Mouse (Mus musculus) neural tube, embryonic 14.5 days (tissue): ENCODE measurements around the gene Pemt. TPM values are rescaled to one million over a fixed set of nuclear protein-coding genes. Genes with fewer than 3 reads are reported as not detected.
A peak's percentile ranks its signal among the peaks of the same experiment; 100 is the strongest.

ENCODE experiments used
- ATAC-seq: fragments of 200-750 bp; cut with Nextera tagmentation; 2 replicates; pipeline ENCODE4 v1.8.0; 2017; ENCODE audit warnings: low read depth, mild to moderate bottlenecking, moderate TSS enrichment, moderate library complexity
- H3K27ac ChIP-seq: fragments of 300-500 bp; sonication (generic); 2 replicates; pipeline ENCODE4 v1.5.1; 2014; ENCODE audit warnings: low read depth, mild to moderate bottlenecking, control low read depth, low read length, moderate library complexity, mixed read lengths
- H3K27me3 ChIP-seq: fragments of 300-500 bp; sonication (generic); 2 replicates; pipeline ENCODE4 v1.6.1; 2014; ENCODE audit warnings: low read length; ENCODE audit not compliant: control insufficient read depth, insufficient read depth
- H3K36me3 ChIP-seq: fragments of 300-500 bp; sonication (generic); 2 replicates; pipeline ENCODE4 v1.6.1; 2014; ENCODE audit warnings: low read length, mixed read lengths; ENCODE audit not compliant: control insufficient read depth, insufficient read depth
- H3K4me1 ChIP-seq: fragments of 300-500 bp; sonication (generic); 2 replicates; pipeline ENCODE4 v1.6.1; 2014; ENCODE audit warnings: low read length; ENCODE audit not compliant: control insufficient read depth, insufficient read depth
- H3K4me2 ChIP-seq: fragments of 300-500 bp; sonication (generic); 2 replicates; pipeline ENCODE4 v1.6.1; 2014; ENCODE audit warnings: mild to moderate bottlenecking, low read depth, low read length, control low read depth
- H3K4me3 ChIP-seq: fragments of 300-500 bp; sonication (generic); 2 replicates; pipeline ENCODE4 v1.5.1; 2014; ENCODE audit warnings: low read depth, low read length, control low read depth, mixed read lengths
- H3K9ac ChIP-seq: fragments of 300-500 bp; sonication (generic); replicated peaks from 2 replicates; pipeline ENCODE4 v1.6.1; 2014; ENCODE audit warnings: low read depth, mild to moderate bottlenecking, control low read depth, low read length, mixed read lengths
- H3K9me3 ChIP-seq: fragments of 300-500 bp; sonication (generic); 2 replicates; pipeline ENCODE4 v1.6.1; 2016; ENCODE audit warnings: low read length; ENCODE audit not compliant: control insufficient read depth
- WGBS: fragments of 180-500 bp; shearing (Covaris S2); extraction: QIAGEN DNeasy Blood & Tissue Kit; methylation state at CpG from one replicate; pipeline ENCODE4 v1.1.7; 2014; 5-methylcytosine and 5-hydroxymethylcytosine counted together
- polyA plus RNA-seq: library from polyadenylated mRNA; unstranded; fragments of >200 nt; fragmentation: Nextera tagmentation; extraction: Ambion mirVana; gene quantifications from 2 replicates; pipeline ENCODE4 v1.2.1, GENCODE M21; 2014

The Pemt gene
- polyA plus RNA-seq, 1 experiment from 2014 or later = 9.3 TPM

DNA sequence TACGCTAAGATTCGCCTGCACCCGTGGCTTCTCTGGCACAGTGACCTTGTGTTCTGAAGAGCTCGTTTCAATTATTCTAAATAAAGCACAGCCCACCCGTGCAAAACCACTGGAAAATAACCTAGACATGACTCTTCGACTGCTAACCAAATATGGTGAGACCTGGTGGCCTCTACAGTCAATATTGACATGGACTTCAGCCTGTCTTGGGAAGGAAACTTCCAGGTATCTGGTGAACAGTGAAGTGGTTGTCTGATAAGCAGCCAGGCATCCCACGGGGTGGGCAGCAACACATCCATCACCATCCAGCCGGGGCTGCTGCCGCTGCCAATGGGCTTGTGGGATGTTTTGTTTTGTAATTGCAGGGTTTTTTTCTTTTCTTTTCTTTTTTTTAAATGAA, 52.0 kb downstream of the Pemt start:
- no peak overlapping the region for H3K4me2 ChIP-seq
- no peaks in the 10 kb centered on the region for H3K36me3 ChIP-seq
- H3K4me3 ChIP-seq = no peak overlapping the region
- no peak for ATAC-seq
- no peak overlapping the region for H3K9ac ChIP-seq
- H3K27ac ChIP-seq = no peak overlapping the region
- H3K27me3 ChIP-seq = no peaks in the 10 kb centered on the region
- H3K4me1 ChIP-seq = no peaks in the 10 kb centered on the region
- H3K9me3 ChIP-seq = no peaks in the 10 kb centered on the region
- 73% methylated on average over 9 of the region's 9 CpGs for WGBS

DNA sequence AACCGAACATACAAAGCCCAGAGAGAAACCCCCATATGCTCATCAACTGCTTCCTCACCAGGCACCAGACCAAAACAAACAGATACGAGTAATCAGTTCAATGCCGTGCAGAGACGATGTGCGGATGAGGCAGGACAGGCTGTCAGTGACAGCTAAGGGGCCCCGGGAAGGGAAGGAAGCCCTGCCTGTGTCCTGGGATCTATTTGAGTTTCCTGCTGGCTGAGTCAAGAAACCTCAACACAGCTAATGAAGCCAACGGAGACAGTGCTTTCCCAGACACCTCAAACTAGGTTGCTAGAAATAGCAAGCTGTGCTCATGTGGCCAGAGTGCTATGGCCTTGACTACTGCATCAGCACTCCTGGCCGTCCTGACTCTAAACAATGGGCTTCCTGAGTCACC, 54.9 kb downstream of the Pemt start:
- H3K4me3 ChIP-seq = no peak overlapping the region
- no peaks in the 10 kb centered on the region for H3K4me1 ChIP-seq
- no peaks in the 10 kb centered on the region for H3K36me3 ChIP-seq
- no peak overlapping the region for H3K9ac ChIP-seq
- H3K27me3 ChIP-seq = no peaks in the 10 kb centered on the region
- no peaks in the 10 kb centered on the region for H3K9me3 ChIP-seq
- no peak overlapping the region for H3K4me2 ChIP-seq
- 79% methylated on average over 8 of the region's 8 CpGs for WGBS
- no peak overlapping the region for H3K27ac ChIP-seq
- no peak for ATAC-seq

DNA sequence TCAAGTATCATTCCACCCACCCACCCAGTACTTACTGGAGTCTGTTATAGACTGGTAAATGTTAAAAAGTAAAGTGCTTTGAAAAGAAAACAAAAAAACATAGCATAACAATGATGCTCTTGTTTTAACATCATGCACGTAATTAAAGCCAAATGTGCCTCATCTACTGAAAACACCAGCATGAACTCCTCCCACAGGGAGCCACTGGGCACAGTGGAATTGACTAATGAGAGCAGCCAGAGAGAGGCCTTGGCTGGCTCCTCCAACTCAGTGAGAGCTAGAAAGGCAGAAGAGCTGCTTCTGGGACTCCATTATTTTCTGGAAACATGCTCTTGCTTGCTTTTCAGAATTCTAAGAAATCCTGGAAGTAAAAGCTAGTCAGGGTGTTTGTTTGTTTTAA, 56.9 kb downstream of the Pemt start:
- no peaks in the 10 kb centered on the region for H3K27me3 ChIP-seq
- no peak overlapping the region for H3K27ac ChIP-seq
- ATAC-seq = no peak
- no peaks in the 10 kb centered on the region for H3K36me3 ChIP-seq
- no peaks in the 10 kb centered on the region for H3K4me1 ChIP-seq
- H3K9ac ChIP-seq = no peak overlapping the region
- 74% methylated on average over 1 of the region's 1 CpGs for WGBS
- H3K4me2 ChIP-seq = no peak overlapping the region
- H3K9me3 ChIP-seq = no peaks in the 10 kb centered on the region
- H3K4me3 ChIP-seq = no peak overlapping the region

DNA sequence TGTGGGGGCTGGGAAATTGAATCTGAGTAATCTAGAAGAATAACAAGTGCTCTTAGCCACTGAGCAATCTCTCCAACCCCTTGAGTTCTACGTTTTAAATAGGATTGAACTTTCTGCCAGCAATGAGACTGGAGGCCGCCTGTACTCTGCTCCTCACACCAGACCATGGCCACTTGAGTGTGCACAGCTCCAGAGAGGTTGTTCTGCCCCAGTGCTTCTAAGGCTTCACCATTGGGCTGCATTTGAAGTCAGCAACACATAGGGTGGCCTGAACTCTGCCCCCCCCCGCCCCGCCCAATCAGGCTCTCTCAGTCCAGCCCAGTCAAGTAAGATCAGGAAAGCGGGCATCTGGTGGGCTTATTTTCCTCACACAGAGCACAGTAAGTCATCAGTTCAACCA, 68.5 kb downstream of the Pemt start:
- WGBS = 83% methylated on average over 5 of the region's 5 CpGs
- H3K9me3 ChIP-seq = no peaks in the 10 kb centered on the region
- no peaks in the 10 kb centered on the region for H3K27me3 ChIP-seq
- no peak for ATAC-seq
- no peaks in the 10 kb centered on the region for H3K36me3 ChIP-seq
- H3K4me2 ChIP-seq = no peak overlapping the region
- no peaks in the 10 kb centered on the region for H3K4me1 ChIP-seq
- no peak overlapping the region for H3K4me3 ChIP-seq
- no peak overlapping the region for H3K27ac ChIP-seq
- H3K9ac ChIP-seq = no peak overlapping the region

DNA sequence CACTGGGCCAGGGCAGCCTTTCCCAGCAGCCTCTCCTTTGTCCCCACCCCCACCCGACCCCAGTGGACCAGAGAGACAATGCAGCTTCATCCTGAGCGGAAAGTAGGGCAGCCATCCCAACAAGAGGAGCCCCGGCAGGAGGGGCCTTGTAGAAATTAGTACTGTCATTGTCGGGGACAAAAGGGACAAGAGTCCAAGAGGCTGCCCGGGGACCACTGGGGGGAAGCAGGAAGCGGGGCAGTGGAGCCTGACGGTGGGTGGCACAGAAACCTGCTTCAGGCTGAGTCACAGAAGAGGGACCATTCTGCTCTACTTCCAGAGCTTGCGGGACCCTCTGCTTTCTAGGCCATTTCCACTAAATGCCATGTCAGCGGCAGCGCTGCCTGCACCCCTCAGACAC, 71.0 kb downstream of the Pemt start:
- WGBS = 17% methylated on average over 10 of the region's 10 CpGs
- Histone ChIP-seq H3K4me2 (no peak overlapping the region), H3K27ac (no peak overlapping the region), H3K9me3 (no peaks in the 10 kb centered on the region), H3K27me3 (no peaks in the 10 kb centered on the region), H3K4me1 (no peaks in the 10 kb centered on the region), H3K9ac (no peak overlapping the region), H3K36me3 (no peaks in the 10 kb centered on the region), H3K4me3 (no peak overlapping the region)
- no peak for ATAC-seq

DNA sequence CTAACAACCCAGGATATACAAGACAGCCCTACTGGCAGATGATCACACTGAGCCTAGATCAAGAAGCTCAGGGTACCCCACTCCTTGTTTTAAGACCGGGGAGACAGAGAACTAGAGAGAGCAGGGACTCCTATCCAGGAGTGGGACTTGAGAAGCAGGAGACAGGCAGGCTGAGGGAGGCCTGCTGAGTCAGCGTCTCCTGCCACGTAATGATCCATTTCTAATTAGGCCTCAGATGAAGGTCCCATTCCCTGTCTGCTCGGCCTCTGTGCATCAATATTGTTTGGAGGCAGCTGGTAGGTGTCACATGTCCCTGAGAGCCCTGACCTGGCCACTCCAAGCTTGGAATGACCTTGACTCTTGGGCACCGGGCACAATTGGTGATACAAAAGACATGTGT, 72.9 kb downstream of the Pemt start:
- no peak for ATAC-seq
- 74% methylated on average over 5 of the region's 5 CpGs for WGBS

DNA sequence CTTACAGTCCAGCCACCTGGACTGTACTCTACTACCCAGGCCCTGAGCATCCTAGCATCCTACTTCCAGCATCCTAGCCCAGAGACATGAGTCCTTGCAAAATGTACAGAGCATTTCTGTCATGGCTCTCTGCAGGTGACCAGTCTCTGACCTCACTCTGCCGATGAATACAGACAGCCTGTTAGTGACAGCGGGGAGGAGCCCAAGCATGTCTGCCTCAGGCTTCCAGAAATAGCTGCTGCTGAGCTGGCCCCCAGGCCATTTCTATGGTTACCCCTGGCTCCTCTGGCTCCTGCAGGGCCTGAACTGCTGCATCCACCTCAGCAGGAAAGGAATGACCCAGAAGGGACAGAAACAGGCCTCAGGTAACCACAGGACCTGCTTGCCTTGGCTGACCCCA, 74.6 kb downstream of the Pemt start:
- Histone ChIP-seq H3K9ac (no peak overlapping the region), H3K36me3 (no peaks in the 10 kb centered on the region), H3K27me3 (no peaks in the 10 kb centered on the region), H3K27ac (no peak overlapping the region), H3K4me3 (no peak overlapping the region), H3K4me2 (no peak overlapping the region), H3K9me3 (no peaks in the 10 kb centered on the region), H3K4me1 (no peaks in the 10 kb centered on the region)
- no peak for ATAC-seq
- 51% methylated on average over 2 of the region's 2 CpGs for WGBS

More for the DNA sequence above, 72.9 kb downstream of the Pemt start:
- Histone ChIP-seq H3K4me1 (no peaks in the 10 kb centered on the region), H3K36me3 (no peaks in the 10 kb centered on the region), H3K9ac (no peak overlapping the region), H3K27me3 (no peaks in the 10 kb centered on the region), H3K4me3 (no peak overlapping the region), H3K4me2 (no peak overlapping the region), H3K27ac (no peak overlapping the region), H3K9me3 (no peaks in the 10 kb centered on the region)

DNA sequence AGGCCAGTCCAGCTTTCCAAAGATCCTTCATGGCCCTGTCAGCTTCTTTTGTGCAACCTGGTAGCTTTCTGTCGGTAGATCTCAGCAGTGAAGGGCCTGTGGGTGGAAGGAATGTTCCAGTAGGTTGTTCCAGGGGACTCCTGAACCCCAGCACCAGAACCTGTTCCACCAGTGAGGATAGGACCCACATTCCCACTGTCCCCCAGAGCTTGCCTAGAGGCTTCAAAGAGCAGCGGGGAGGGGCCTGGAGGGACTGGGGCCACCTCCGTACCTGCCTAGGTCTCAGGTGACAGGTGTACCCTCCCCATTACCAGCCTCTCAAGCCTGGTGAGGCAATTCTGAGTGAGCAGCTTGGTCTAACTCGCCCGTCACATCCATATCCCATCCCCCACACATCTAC, 75.5 kb downstream of the Pemt start:
- Histone ChIP-seq H3K27me3 (no peaks in the 10 kb centered on the region), H3K4me1 (no peaks in the 10 kb centered on the region), H3K36me3 (no peaks in the 10 kb centered on the region), H3K4me2 (no peak overlapping the region), H3K9ac (no peak overlapping the region), H3K4me3 (no peak overlapping the region), H3K9me3 (no peaks in the 10 kb centered on the region), H3K27ac (no peak overlapping the region)
- WGBS = 89% methylated on average over 5 of the region's 5 CpGs
- no peak for ATAC-seq

DNA sequence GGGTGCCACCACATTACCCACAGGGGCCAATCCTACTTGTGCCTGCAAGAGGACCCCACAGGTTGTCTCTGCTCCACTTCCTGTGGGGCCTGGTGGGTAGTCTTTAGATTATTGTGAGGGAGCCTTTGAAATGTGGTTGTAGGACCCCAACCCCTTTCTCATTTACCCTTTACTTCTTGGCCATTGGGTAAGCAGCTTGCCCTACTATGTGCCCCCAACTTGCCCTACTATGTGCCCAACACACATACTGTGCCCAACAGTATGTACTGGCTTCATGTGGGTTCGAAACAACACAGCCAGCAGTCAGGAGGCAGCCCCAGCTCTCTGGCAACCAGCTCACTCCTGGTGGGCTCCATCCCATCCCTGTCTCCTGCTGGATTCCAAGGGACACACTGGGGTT, 78.5 kb downstream of the Pemt start:
- no peak for ATAC-seq
- Histone ChIP-seq H3K9ac (no peak overlapping the region), H3K27me3 (0 out of 2 replicates have a peak, but pooled peaks cover 5% of the 10 kb centered on the region), H3K4me1 (peaks cover 7% of the 10 kb centered on the region; the same call in 1 of the 2 replicates), H3K4me2 (no peak overlapping the region), H3K9me3 (no peaks in the 10 kb centered on the region), H3K4me3 (no peak overlapping the region), H3K27ac (no peak overlapping the region), H3K36me3 (no peaks in the 10 kb centered on the region)
- 81% methylated on average over 1 of the region's 1 CpGs for WGBS

DNA sequence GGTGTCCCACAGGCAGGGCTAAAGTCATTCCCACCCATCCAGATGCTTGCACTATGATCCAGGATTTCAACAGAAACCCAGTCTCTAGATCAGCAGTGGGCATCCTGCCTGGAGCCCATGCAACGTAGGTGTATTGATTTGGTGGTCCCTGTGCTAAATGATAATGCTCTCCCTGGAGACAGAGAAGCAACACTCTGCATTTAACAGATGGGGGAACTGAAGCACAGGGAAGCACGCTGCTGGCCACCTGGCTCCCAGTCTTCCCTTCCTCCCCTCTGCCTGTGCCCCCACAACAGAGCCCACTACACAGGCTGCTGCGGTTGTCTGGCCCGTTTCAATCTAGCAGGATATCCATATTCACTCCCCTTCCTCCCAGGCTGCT, 80.2 kb downstream of the Pemt start:
- no peak for ATAC-seq
- Histone ChIP-seq H3K27me3 (0 out of 2 replicates have a peak, but pooled peaks cover 5% of the 10 kb centered on the region), H3K4me3 (no peak overlapping the region), H3K9me3 (no peaks in the 10 kb centered on the region), H3K4me2 (no peak overlapping the region), H3K9ac (0 out of 2 replicates have a peak overlapping the region, but pooled peaks have one; percentile 11), H3K36me3 (0 out of 2 replicates have a peak, but pooled peaks cover 4% of the 10 kb centered on the region), H3K27ac (no peak overlapping the region), H3K4me1 (peaks cover 7% of the 10 kb centered on the region; the same call in 1 of the 2 replicates)
- WGBS = 56% methylated on average over 4 of the region's 4 CpGs
